Comparison of ENCODE assay signal across 8 mouse cellular contexts in the genomic region with DNA sequence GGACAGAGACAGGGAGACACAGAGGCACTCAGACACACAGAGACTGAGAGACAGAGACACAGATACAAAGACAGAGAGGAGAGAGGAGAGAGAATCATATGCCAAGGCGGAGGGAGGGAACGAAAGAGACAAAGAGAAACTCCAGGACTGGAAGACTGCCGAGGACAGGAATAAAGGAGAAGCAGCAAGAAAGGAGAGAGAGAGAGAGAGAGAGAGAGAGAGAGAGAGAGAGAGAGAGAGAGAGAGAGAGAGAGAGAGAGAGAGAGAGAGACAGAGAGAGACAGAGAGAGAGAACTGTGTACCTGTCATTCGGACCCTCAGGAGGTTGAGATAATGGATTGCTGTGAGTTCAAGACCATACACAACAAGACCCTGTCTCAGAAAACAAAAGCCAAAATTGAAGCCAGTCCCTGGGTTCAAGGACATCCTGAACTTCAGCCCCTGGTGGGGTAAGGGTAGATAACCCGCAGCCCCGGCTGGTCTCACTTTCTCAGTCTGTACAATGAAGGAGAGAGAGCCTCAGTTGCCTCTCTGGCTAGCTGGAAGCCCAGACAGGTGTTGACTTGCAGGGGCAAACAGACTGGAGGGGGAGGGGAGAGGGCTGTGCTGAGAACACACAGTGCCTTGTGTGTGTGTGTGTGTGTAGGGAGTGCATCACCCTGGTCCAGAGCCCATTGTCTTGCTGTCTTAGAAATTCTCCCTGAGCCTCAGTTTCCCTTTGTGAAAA. TPM values are rescaled to one million over a fixed set of nuclear protein-coding genes. Genes with fewer than 3 reads are reported as not detected.
A peak's percentile ranks its signal among the peaks of the same experiment; 100 is the strongest.
DNase-seq lines count a peak whose midpoint lies in the region; ATAC-seq and TF ChIP-seq lines count a peak whose summit lies in the region.

No protein-coding gene starts in this region.

- peak overlapping the region; percentile 83 for H3K4me3 ChIP-seq in kidney, postnatal 0 days (replicated peaks; ENCODE audit: low read depth, low read length)
- peak overlapping the region; percentile 43 for H3K4me3 ChIP-seq in cortical plate, adult 2 months (ENCODE audit: insufficient read depth, low read length)
- peak overlapping the region; percentile 96 for H3K4me3 ChIP-seq in hindbrain, embryonic 14.5 days (replicated peaks; ENCODE audit: low read length)
- peak overlapping the region; percentile 97 for H3K4me3 ChIP-seq in midbrain, embryonic 16.5 days (ENCODE audit: low read depth, low read length)

- no peak for ATAC-seq in kidney, postnatal 0 days (replicated peaks; ENCODE audit: low FRiP score, low read depth)
- ATAC-seq in hindbrain, embryonic 14.5 days (ENCODE audit: low FRiP score) = no peak
- ATAC-seq in midbrain, embryonic 16.5 days = no peak

- H3K4me1 ChIP-seq in kidney, postnatal 0 days (replicated peaks; ENCODE audit: insufficient read depth, low read length) = peaks cover 10% of the 10 kb centered on the region; the same call in 1 of the 2 replicates
- H3K4me1 ChIP-seq in cortical plate, adult 2 months (ENCODE audit: control insufficient read depth, insufficient read depth, low read length) = 0 out of 2 replicates have a peak, but pooled peaks cover 5% of the 10 kb centered on the region
- H3K4me1 ChIP-seq in hindbrain, embryonic 14.5 days (replicated peaks; ENCODE audit: control insufficient read depth, insufficient read depth, low read length) = peaks cover 26% of the 10 kb centered on the region
- H3K4me1 ChIP-seq in midbrain, embryonic 16.5 days (ENCODE audit: control insufficient read depth, insufficient read depth, low read length) = peaks cover 22% of the 10 kb centered on the region

- H3K9me3 ChIP-seq in kidney, postnatal 0 days (replicated peaks; ENCODE audit: low read length) = no peaks in the 10 kb centered on the region
- no peaks in the 10 kb centered on the region for H3K9me3 ChIP-seq in hindbrain, embryonic 14.5 days (ENCODE audit: control insufficient read depth, low read length)
- no peaks in the 10 kb centered on the region for H3K9me3 ChIP-seq in midbrain, embryonic 16.5 days (replicated peaks; ENCODE audit: control insufficient read depth, low read length, poor library complexity, severe bottlenecking)

- WGBS in kidney, postnatal 0 days = 31% methylated on average over 6 of the region's 6 CpGs
- WGBS in hindbrain, embryonic 14.5 days = 22% methylated on average over 6 of the region's 6 CpGs
- 17% methylated on average over 6 of the region's 6 CpGs for WGBS in midbrain, embryonic 16.5 days

- no peak for TF ChIP-seq POLR2A in cortical plate, adult 2 months (IDR thresholded peaks at IDR 0.05; ENCODE audit: extremely low read depth, insufficient read depth, low read length)

- no peak for DNase-seq in kidney, postnatal 0 days (ENCODE audit: low spot score)
- DNase-seq in kidney, adult 9 months = no peak
- no peak for DNase-seq in hindbrain, embryonic 14.5 days (ENCODE audit: low spot score)
- DNase-seq in right cerebral cortex, adult 2 months (ENCODE audit: low spot score in 2 of 2) = no peak
- no peak for DNase-seq in kidney, postnatal 25 days
- no peak for DNase-seq in cerebellum, adult 11-12 months

- H3K27ac ChIP-seq in kidney, postnatal 0 days = peak overlapping the region; percentile 85; the same call in 1 of the 2 replicates
- H3K27ac ChIP-seq in cortical plate, adult 2 months (ENCODE audit: insufficient read depth, low read length) = no peak overlapping the region
- peak overlapping the region; percentile 74 for H3K27ac ChIP-seq in hindbrain, embryonic 14.5 days
- H3K27ac ChIP-seq in midbrain, embryonic 16.5 days (ENCODE audit: low read length) = peak overlapping the region; percentile 82

- 0 out of 2 replicates have a peak, but pooled peaks cover 3% of the 10 kb centered on the region for H3K36me3 ChIP-seq in kidney, postnatal 0 days (ENCODE audit: insufficient read depth, low read length)
- H3K36me3 ChIP-seq in hindbrain, embryonic 14.5 days (replicated peaks; ENCODE audit: control insufficient read depth, insufficient read depth) = no peaks in the 10 kb centered on the region; the same call in 1 of the 2 replicates
- no peaks in the 10 kb centered on the region for H3K36me3 ChIP-seq in midbrain, embryonic 16.5 days (ENCODE audit: control insufficient read depth, insufficient read depth, low read length)

- H3K27me3 ChIP-seq in kidney, postnatal 0 days (ENCODE audit: insufficient read depth, low read length) = no peaks in the 10 kb centered on the region
- 0 out of 2 replicates have a peak, but pooled peaks cover 11% of the 10 kb centered on the region for H3K27me3 ChIP-seq in hindbrain, embryonic 14.5 days (ENCODE audit: control insufficient read depth, insufficient read depth, low read length)
- H3K27me3 ChIP-seq in midbrain, embryonic 16.5 days (ENCODE audit: control insufficient read depth, insufficient read depth, low read depth, low read length) = no peaks in the 10 kb centered on the region; the same call in 1 of the 2 replicates

- peak overlapping the region; percentile 95 for H3K4me2 ChIP-seq in kidney, postnatal 0 days (ENCODE audit: low read length)
- H3K4me2 ChIP-seq in hindbrain, embryonic 14.5 days (replicated peaks) = peak overlapping the region; percentile 98
- peak overlapping the region; percentile 71 for H3K4me2 ChIP-seq in midbrain, embryonic 16.5 days (ENCODE audit: low read length)

- H3K9ac ChIP-seq in kidney, postnatal 0 days (ENCODE audit: low read depth, low read length) = peak overlapping the region; percentile 89
- peak overlapping the region; percentile 90 for H3K9ac ChIP-seq in hindbrain, embryonic 14.5 days
- H3K9ac ChIP-seq in midbrain, embryonic 16.5 days (ENCODE audit: low read depth, low read length) = peak overlapping the region; percentile 85

- TF ChIP-seq CTCF in kidney, postnatal 0 days (IDR thresholded peaks at IDR 0.05; ENCODE audit: low read depth) = no peak
- no peak for TF ChIP-seq CTCF in cortical plate, adult 2 months (IDR thresholded peaks at IDR 0.05; ENCODE audit: extremely low read depth, insufficient read depth, low read length)

RNA-seq across cellular contexts. Expression of a gene that starts 0.7 kb away (rescaled TPM):
- polyA plus RNA-seq in kidney, postnatal 0 days (2015; fragmentation: Nextera tagmentation; extraction: Ambion mirVana) = 6.6 and 7.9 TPM in 2 replicates
- polyA plus RNA-seq in cortical plate, adult 2 months (2012; rRNA removed) = 52.0 and 55.4 TPM in 2 replicates
- polyA plus RNA-seq in hindbrain, embryonic 14.5 days (2014; fragmentation: Nextera tagmentation; extraction: Ambion mirVana) = 19.2 and 20.4 TPM in 2 replicates
- 14.8 and 16.2 TPM in 2 replicates for polyA plus RNA-seq in midbrain, embryonic 16.5 days (2015; fragmentation: Nextera tagmentation; extraction: Ambion mirVana)

RNA-seq across cellular contexts. Expression of a gene that starts 3.8 kb away (rescaled TPM):
- 6.7 and 8.0 TPM in 2 replicates for polyA plus RNA-seq in kidney, postnatal 0 days (2015; fragmentation: Nextera tagmentation; extraction: Ambion mirVana)
- 0.06 and 0.23 TPM in 2 replicates for polyA plus RNA-seq in cortical plate, adult 2 months (2012; rRNA removed)
- polyA plus RNA-seq in hindbrain, embryonic 14.5 days (2014; fragmentation: Nextera tagmentation; extraction: Ambion mirVana) = 0.79 and 0.87 TPM in 2 replicates
- 0.12 and 0.45 TPM in 2 replicates for polyA plus RNA-seq in midbrain, embryonic 16.5 days (2015; fragmentation: Nextera tagmentation; extraction: Ambion mirVana)

RNA-seq across cellular contexts. Expression of a gene that starts 48.9 kb away (rescaled TPM):
- polyA plus RNA-seq in kidney, postnatal 0 days (2015; fragmentation: Nextera tagmentation; extraction: Ambion mirVana) = 2.7 and 3.0 TPM in 2 replicates
- polyA plus RNA-seq in cortical plate, adult 2 months (2012; rRNA removed) = 7.6 and 7.9 TPM in 2 replicates
- polyA plus RNA-seq in hindbrain, embryonic 14.5 days (2014; fragmentation: Nextera tagmentation; extraction: Ambion mirVana) = 2.6 and 3.6 TPM in 2 replicates
- polyA plus RNA-seq in midbrain, embryonic 16.5 days (2015; fragmentation: Nextera tagmentation; extraction: Ambion mirVana) = 3.9 and 4.2 TPM in 2 replicates

RNA-seq across cellular contexts. Expression of a gene that starts 48.9 kb away (rescaled TPM):
- 88.5 and 91.7 TPM in 2 replicates for polyA plus RNA-seq in kidney, postnatal 0 days (2015; fragmentation: Nextera tagmentation; extraction: Ambion mirVana)
- polyA plus RNA-seq in cortical plate, adult 2 months (2012; rRNA removed) = 22.6 TPM in 2 replicates
- polyA plus RNA-seq in hindbrain, embryonic 14.5 days (2014; fragmentation: Nextera tagmentation; extraction: Ambion mirVana) = 34.2 and 38.8 TPM in 2 replicates
- polyA plus RNA-seq in midbrain, embryonic 16.5 days (2015; fragmentation: Nextera tagmentation; extraction: Ambion mirVana) = 30.5 and 31.9 TPM in 2 replicates

RNA-seq across cellular contexts. Expression of a gene that starts 54.7 kb away (rescaled TPM):
- 1.0 and 1.2 TPM in 2 replicates for polyA plus RNA-seq in kidney, postnatal 0 days (2015; fragmentation: Nextera tagmentation; extraction: Ambion mirVana)
- polyA plus RNA-seq in cortical plate, adult 2 months (2012; rRNA removed) = 0.66 TPM in 1 of 2 replicates, not detected in the other
- not detected in 2 replicates for polyA plus RNA-seq in hindbrain, embryonic 14.5 days (2014; fragmentation: Nextera tagmentation; extraction: Ambion mirVana)
- 0.25 and 0.35 TPM in 2 replicates for polyA plus RNA-seq in midbrain, embryonic 16.5 days (2015; fragmentation: Nextera tagmentation; extraction: Ambion mirVana)

Comparison
In these comparisons a context has a peak if more than half of its experiments do, and no peak if none do; other contexts are left out.
1. H3K4me3 ChIP-seq: peak in every context shown above with its lines; median percentile 97 in midbrain, embryonic 16.5 days; 96 in hindbrain, embryonic 14.5 days; 83 in kidney, postnatal 0 days; 43 in cortical plate, adult 2 months.